Mouse (Mus musculus) heart, embryonic 14.5 days (tissue): ENCODE data around the gene Mdga2. TPM values are rescaled to one million over a fixed set of nuclear protein-coding genes. Genes with fewer than 3 reads are reported as not detected.
A peak's percentile ranks its signal among the peaks of the same experiment; 100 is the strongest.

ENCODE experiments used
- ATAC-seq: fragments of 200-750 bp; cut with Nextera tagmentation; 2 replicates; pipeline ENCODE4 v1.8.0; 2017; ENCODE audit warnings: low read depth, moderate TSS enrichment; ENCODE audit not compliant: insufficient number of reproducible peaks, insufficient read depth, low FRiP score
- H3K27ac ChIP-seq, 2 experiments: fragments of 200-500 bp in 1 of 2; fragments of 300-500 bp in 1 of 2; sonication (generic) in 1 of 2; replicated peaks in 1 of 2; 2 replicates each; pipeline ENCODE4 v1.5.1; 2012 to 2014; ENCODE audit warnings: low read depth in 2 of 2, low read length in 2 of 2, control low read depth in 1 of 2, mild to moderate bottlenecking in 1 of 2, mixed read lengths in 1 of 2; ENCODE audit not compliant: control insufficient read depth in 1 of 2, insufficient read depth in 1 of 2
- H3K27me3 ChIP-seq: fragments of 300-500 bp; sonication (generic); 2 replicates; pipeline ENCODE4 v1.6.1; 2014; ENCODE audit warnings: mild to moderate bottlenecking, low read length, control low read depth; ENCODE audit not compliant: control insufficient read depth, insufficient read depth
- H3K36me3 ChIP-seq: fragments of 300-500 bp; sonication (generic); 2 replicates; pipeline ENCODE4 v1.6.1; 2014; ENCODE audit warnings: mild to moderate bottlenecking, control low read depth, low read length, mixed read lengths; ENCODE audit not compliant: control insufficient read depth, insufficient read depth
- H3K4me1 ChIP-seq, 2 experiments: fragments of 200-500 bp in 1 of 2; fragments of 300-500 bp in 1 of 2; sonication (generic) in 1 of 2; 2 replicates each; pipeline ENCODE4 v1.6.1; 2012 to 2014; ENCODE audit warnings: low read length in 2 of 2, control low read depth in 1 of 2, mixed read lengths in 1 of 2; ENCODE audit not compliant: control insufficient read depth in 2 of 2, insufficient read depth in 2 of 2
- H3K4me2 ChIP-seq: fragments of 300-500 bp; sonication (generic); 2 replicates; pipeline ENCODE4 v1.6.1; 2014; ENCODE audit warnings: mild to moderate bottlenecking, low read length
- H3K4me3 ChIP-seq, 2 experiments: fragments of 200-500 bp in 1 of 2; fragments of 300-500 bp in 1 of 2; sonication (generic) in 1 of 2; 2 replicates each; pipeline ENCODE4 v1.5.1; 2012 to 2014; ENCODE audit warnings: low read length in 2 of 2, mild to moderate bottlenecking in 2 of 2, control low read depth in 1 of 2, low read depth in 1 of 2, moderate library complexity in 1 of 2; ENCODE audit not compliant: control insufficient read depth in 1 of 2, insufficient read depth in 1 of 2
- H3K9ac ChIP-seq: fragments of 300-500 bp; sonication (generic); 2 replicates; pipeline ENCODE4 v1.6.1; 2014; ENCODE audit warnings: mild to moderate bottlenecking, low read length
- H3K9me3 ChIP-seq: fragments of 300-500 bp; sonication (generic); 2 replicates; pipeline ENCODE4 v1.6.1; 2016; ENCODE audit warnings: low read length, control low read depth; ENCODE audit not compliant: control insufficient read depth
- whole genome bisulfite sequencing: fragments of 180-500 bp; shearing (Covaris S2); extraction: QIAGEN DNeasy Blood & Tissue Kit; methylation state at CpG from one replicate; pipeline ENCODE4 v1.1.7; 2014; 5-methylcytosine and 5-hydroxymethylcytosine counted together
- polyA plus RNA-seq: library from polyadenylated mRNA; unstranded; fragments of >200 nt; fragmentation: Nextera tagmentation; extraction: Ambion mirVana; gene quantifications from 2 replicates; pipeline ENCODE4 v1.2.1, GENCODE M21; 2014

The Mdga2 gene
- polyA plus RNA-seq, result 0.34 and 0.59 TPM in 2 replicates

DNA sequence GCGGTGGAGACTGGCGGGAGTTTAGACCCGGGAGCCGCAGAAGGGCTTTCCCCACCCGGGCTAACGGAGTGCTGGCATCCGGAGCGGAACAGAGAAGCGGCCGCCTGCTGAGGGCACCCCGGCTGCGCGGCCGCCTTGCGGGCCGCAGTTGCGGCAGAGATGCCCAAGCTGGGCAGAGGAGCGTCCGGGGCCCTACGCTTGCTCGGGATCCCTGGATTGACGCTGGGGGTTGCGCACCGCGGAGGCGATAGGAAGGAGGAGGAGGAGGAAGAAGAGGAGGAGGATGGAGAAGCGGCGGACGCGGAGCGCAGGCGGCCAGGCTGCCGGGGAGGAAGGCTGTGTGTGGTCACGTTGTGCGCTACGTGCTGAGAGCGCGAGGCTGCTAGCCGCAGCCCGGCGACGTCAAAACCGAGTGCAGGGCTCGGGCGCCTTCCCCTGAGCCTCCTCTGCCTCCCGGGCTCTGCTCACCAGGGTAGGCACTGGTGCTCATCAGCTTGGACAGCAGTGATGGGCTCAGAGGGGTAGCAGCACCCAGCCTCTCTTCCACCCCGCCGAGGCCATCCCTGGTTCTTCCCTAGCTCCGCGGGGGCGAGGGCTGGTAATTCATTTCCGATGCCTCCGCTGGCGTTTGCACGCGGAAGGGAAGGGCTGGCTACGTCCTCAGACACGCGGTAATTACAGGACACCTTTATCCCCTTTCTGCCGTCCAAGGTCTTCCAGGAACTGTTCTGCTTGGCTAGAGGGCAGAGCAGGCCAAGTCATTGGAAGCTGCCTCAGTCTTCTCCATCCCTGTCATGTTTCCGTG is at the start of gene Mdga2:
Gene Mdga2, minus strand, starts transcription at position 329 of the 805 bp plus-strand sequence.
- peak; percentile 32; the same call in 1 of the 2 replicates for ATAC-seq
- Histone ChIP-seq H3K9me3 (no peaks in the 10 kb centered on the region), H3K9ac (peak within 1 kb of the TSS; percentile 55), H3K4me1 (peaks cover 4 to 12% of the 10 kb centered on the region in 2 experiments; a peak in 3 of 4 replicates), H3K4me2 (peak within 1 kb of the TSS; percentile 99), H3K27me3 (peaks cover 51% of the 10 kb centered on the region), H3K36me3 (no peaks in the 10 kb centered on the region), H3K4me3 (peak within 1 kb of the TSS; percentile 51 to 57), H3K27ac (no peak within 1 kb of the TSS)
- under 1% methylated on average over 60 of the region's 61 CpGs for WGBS

DNA sequence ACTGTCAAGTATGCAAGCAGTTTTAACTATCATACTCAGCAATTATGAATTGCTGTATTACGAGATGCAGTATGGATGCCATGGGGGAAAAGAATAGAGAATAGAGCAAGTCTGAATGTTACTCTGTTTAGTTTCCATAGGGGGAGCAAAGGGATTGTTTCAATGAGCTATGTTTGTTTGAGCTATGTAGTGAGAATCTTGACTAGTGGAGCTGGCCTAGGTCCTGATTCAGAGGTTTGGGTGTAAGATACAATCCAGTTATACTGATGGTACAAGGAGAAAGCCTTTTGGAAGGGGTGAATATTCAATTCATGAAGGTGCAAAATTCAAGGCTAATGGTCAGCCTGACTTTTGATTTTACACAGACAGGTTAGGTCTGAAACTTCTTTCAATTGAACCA is 45.1 kb upstream of the Mdga2 start:
- no peak for ATAC-seq
- Histone ChIP-seq H3K9me3 (no peaks in the 10 kb centered on the region), H3K27ac (no peak overlapping the region), H3K36me3 (no peaks in the 10 kb centered on the region), H3K27me3 (no peaks in the 10 kb centered on the region), H3K4me3 (no peak overlapping the region), H3K4me1 (no peaks in the 10 kb centered on the region), H3K9ac (no peak overlapping the region), H3K4me2 (no peak overlapping the region)
- WGBS, result 56% methylated on average over 1 of the region's 1 CpGs

DNA sequence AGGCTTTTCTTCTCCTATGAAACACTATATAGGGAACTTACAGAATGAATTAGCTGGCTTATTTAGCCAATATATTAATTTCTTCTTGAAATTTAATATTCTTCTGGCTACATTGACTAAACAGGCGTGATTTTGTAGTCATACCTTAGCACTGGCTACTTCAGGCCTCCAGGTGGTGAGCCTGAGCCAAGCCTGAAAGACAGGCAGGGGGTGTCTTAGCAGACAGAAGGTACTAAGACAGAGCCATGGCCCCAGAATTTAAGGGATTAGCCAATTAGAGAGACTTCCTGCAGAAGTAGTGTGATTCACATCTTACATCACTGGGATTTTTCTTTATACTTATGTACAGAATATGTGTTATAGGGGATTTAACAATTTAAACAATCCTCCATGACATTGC is 1.2 kb upstream of the Mdga2 start:
- Histone ChIP-seq H3K4me1 (peaks cover 4 to 12% of the 10 kb centered on the region in 2 experiments; a peak in 3 of 4 replicates), H3K36me3 (no peaks in the 10 kb centered on the region), H3K9me3 (no peaks in the 10 kb centered on the region), H3K4me3 (no peak overlapping the region), H3K4me2 (no peak overlapping the region), H3K9ac (no peak overlapping the region), H3K27me3 (peaks cover 51% of the 10 kb centered on the region), H3K27ac (no peak overlapping the region)
- WGBS, result 38% methylated on average over 1 of the region's 1 CpGs
- ATAC-seq, result no peak

DNA sequence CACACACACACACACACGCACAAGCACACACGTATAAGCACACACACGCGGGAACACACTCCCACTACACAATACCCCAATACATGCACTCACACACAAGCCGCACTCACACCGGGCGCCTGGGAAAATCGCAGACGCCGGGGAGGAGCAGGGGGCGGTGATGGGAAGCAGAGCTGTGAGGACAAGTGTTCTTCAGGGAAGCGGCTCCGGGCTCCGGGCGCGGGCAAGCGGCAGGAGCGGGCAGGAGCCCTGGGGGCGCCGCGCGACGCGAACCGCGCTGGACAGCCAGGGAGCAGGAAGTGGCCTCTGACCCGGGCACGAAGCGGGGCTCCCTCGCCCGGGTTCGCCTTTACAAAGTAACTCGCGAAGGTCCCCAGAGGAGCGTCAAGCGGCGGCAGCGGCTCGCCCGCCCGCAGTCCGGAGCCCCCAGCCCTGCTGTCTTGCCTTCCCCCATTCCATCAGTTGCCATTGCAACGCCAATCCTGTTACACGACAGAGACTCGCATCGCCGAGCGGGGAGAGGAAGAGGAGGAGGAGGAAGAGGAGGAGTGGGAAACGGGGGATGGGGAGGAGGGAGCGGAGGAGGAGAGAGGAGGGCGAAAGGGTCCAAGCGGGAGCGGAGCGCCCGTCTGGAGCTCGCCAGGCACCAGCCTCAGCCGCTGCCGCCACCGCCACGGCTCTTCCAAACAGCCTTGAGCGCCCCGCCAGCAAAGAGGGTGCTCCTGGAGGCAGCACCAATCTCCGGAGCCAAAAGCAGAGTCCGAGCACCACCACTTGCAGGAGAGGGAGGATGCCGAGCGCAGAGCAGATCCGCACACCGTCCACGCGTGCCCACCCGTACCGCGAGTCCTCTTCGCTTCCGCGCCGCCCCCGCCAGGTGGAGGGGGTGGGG is 774 bp downstream of the Mdga2 start:
- ATAC-seq, result peak; percentile 27; the same call in 1 of the 2 replicates
- peaks cover 4 to 12% of the 10 kb centered on the region in 2 experiments; a peak in 3 of 4 replicates for H3K4me1 ChIP-seq
- peak overlapping the region; percentile 51 to 57 for H3K4me3 ChIP-seq
- no peak overlapping the region for H3K27ac ChIP-seq
- H3K9me3 ChIP-seq, result no peaks in the 10 kb centered on the region
- under 1% methylated on average over 77 of the region's 78 CpGs for WGBS
- H3K27me3 ChIP-seq, result peaks cover 51% of the 10 kb centered on the region
- H3K4me2 ChIP-seq, result peak overlapping the region; percentile 99
- H3K9ac ChIP-seq, result peak overlapping the region; percentile 55
- no peaks in the 10 kb centered on the region for H3K36me3 ChIP-seq

DNA sequence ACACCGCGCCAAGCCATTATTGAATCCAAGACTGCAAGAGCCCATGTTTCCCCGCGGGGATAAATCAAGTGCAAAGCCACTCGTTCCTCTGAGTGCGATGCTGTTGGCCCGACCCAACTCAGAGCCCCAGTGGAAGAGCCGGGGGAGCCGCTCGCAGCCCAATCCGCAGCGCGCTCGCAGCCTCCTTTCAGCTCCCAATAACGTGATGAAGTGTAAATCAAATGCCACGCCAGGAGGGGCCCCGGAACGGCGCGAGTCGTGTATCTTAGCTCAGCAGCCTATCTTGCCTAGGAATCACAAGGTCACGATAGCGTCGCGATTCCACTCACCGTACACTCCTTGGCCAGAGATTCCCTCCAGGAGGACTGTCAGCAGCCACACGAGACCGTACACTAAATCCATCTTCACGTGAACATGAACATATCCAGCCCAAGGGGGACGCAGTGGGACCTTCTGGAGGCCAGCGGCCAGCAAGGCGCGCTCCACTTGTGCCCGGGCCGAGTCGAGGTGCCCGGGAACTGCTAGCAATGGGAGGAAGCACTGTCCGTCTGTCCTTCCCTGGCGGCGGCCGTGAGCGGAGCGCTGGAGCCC is 1.6 kb downstream of the Mdga2 start:
- no peak for ATAC-seq
- Histone ChIP-seq H3K27me3 (peaks cover 51% of the 10 kb centered on the region), H3K9me3 (no peaks in the 10 kb centered on the region), H3K4me3 (peak overlapping the region; percentile 51 to 57), H3K4me2 (peak overlapping the region; percentile 99), H3K9ac (no peak overlapping the region), H3K27ac (no peak overlapping the region), H3K4me1 (peaks cover 4 to 12% of the 10 kb centered on the region in 2 experiments; a peak in 3 of 4 replicates), H3K36me3 (no peaks in the 10 kb centered on the region)
- WGBS, result 1% methylated on average over 43 of the region's 43 CpGs

DNA sequence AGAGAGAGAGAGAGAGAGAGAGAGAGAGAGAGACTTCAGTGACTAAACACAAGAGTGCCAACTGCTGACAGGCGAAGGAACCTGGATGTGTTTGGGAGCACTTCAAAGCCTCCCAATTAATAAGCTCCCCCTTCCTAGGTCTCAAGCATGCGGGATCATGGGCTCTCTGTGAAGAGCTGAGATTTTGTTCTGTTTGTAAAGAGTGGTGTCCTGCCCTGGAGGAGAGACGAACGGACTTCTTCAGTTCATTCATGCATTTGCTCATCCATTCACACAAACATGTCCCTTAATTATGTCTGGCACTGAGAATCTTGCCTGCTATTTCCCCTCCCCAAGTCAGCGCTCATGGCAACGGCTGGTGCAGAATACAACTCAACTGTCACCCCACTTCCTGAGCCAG is 2.3 kb downstream of the Mdga2 start:
- 3% methylated on average over 6 of the region's 6 CpGs for whole genome bisulfite sequencing
- no peaks in the 10 kb centered on the region for H3K36me3 ChIP-seq
- no peaks in the 10 kb centered on the region for H3K9me3 ChIP-seq
- no peak for ATAC-seq
- H3K4me3 ChIP-seq, result peak overlapping the region in 1 of 2 experiments; percentile 57; a peak in 1 of 4 replicates
- peak overlapping the region; percentile 99 for H3K4me2 ChIP-seq
- peaks cover 4 to 12% of the 10 kb centered on the region in 2 experiments; a peak in 3 of 4 replicates for H3K4me1 ChIP-seq
- no peak overlapping the region for H3K9ac ChIP-seq
- no peak overlapping the region for H3K27ac ChIP-seq
- peaks cover 51% of the 10 kb centered on the region for H3K27me3 ChIP-seq

DNA sequence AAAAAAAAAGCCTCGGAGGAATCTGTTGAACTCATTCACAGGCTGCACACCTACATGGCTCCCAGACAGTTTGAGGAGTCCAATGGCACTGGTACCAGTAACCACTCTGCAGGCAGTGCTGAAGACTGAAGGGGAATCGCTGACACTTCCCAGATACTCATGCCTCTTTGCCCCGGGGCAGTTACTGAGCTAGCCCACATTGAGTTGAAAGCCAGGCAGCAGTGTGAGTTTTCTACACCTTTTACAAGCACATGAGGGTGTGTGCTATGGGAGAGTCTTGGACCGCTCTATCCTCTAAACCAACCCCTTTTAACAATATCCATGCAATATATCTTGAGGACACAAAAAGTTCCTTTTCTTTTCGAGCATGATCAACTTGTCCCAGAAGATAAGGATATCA is 2.8 kb downstream of the Mdga2 start:
- peaks cover 4 to 12% of the 10 kb centered on the region in 2 experiments; a peak in 3 of 4 replicates for H3K4me1 ChIP-seq
- H3K4me3 ChIP-seq, result no peak overlapping the region
- H3K27ac ChIP-seq, result no peak overlapping the region
- no peaks in the 10 kb centered on the region for H3K9me3 ChIP-seq
- ATAC-seq, result no peak
- 32% methylated on average over 5 of the region's 5 CpGs for WGBS
- H3K36me3 ChIP-seq, result no peaks in the 10 kb centered on the region
- peaks cover 51% of the 10 kb centered on the region for H3K27me3 ChIP-seq
- H3K4me2 ChIP-seq, result no peak overlapping the region
- H3K9ac ChIP-seq, result no peak overlapping the region
